Mouse (Mus musculus): ENCODE measurements around the gene Tubb2b. TPM values are rescaled to one million over a fixed set of nuclear protein-coding genes. Genes with fewer than 3 reads are reported as not detected.
A peak's percentile ranks its signal among the peaks of the same experiment; 100 is the strongest.

The Tubb2b gene
- polyA plus RNA-seq, 1 experiment from 2014 or later = 56.8 TPM

DNA sequence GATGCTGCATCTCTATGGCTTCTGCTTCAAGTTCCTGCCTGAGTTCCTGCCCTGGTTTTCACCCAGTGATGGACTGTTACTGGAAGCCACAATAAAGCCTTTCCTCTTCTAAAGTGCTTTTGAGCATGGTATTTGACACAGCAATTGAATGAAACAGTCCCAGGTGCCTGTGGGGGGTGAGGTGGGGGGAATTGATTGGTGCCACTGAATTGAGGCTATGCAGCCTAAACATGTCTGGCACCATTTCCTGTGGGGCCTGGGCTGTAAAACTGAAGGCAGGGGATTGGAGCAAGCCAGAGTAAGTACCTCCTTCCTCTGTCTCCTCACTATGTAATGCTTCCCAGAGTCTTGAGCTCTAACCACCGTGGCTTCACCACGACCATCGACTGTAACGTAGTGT lies 15.6 kb downstream of the Tubb2b start:
- Histone ChIP-seq H3K4me2 (ENCODE audit: low read depth, low read length) (no peak overlapping the region), H3K9ac (ENCODE audit: low read length) (no peak overlapping the region), H3K27ac (ENCODE audit: low read length) (no peak overlapping the region), H3K4me1 (ENCODE audit: control insufficient read depth, insufficient read depth, low read length) (peaks cover 2% of the 10 kb centered on the region; the same call in 1 of the 2 replicates), H3K4me3 (ENCODE audit: low read length) (no peak overlapping the region), H3K9me3 (replicated peaks; ENCODE audit: control insufficient read depth, low read length) (no peaks in the 10 kb centered on the region), H3K27me3 (ENCODE audit: control insufficient read depth, insufficient read depth, low read length) (no peaks in the 10 kb centered on the region), H3K36me3 (ENCODE audit: control insufficient read depth, insufficient read depth) (no peaks in the 10 kb centered on the region)
- ATAC-seq (replicated peaks; ENCODE audit: extremely low read depth, insufficient read depth, low FRiP score) = peak; percentile 60
- 72% methylated on average over 4 of the region's 4 CpGs for WGBS

GRCm38 (mm10) chr13:34113086-34113485 lies 17.2 kb downstream of the Tubb2b start:
- 74% methylated on average over 3 of the region's 3 CpGs for WGBS
- no peak overlapping the region for H3K4me2 ChIP-seq (ENCODE audit: low read depth, low read length)

GRCm38 (mm10) chr13:34112369-34113081 lies 17.7 kb downstream of the Tubb2b start:
- no peak for ATAC-seq (replicated peaks; ENCODE audit: extremely low read depth, insufficient read depth, low FRiP score)
- H3K4me2 ChIP-seq (ENCODE audit: low read depth, low read length) = no peak overlapping the region
- no peak overlapping the region for H3K4me3 ChIP-seq (ENCODE audit: low read length)
- H3K4me1 ChIP-seq (ENCODE audit: control insufficient read depth, insufficient read depth, low read length) = no peaks in the 10 kb centered on the region
- no peak overlapping the region for H3K9ac ChIP-seq (ENCODE audit: low read length)
- H3K36me3 ChIP-seq (ENCODE audit: control insufficient read depth, insufficient read depth) = no peaks in the 10 kb centered on the region
- WGBS = 70% methylated on average over 5 of the region's 5 CpGs
- no peak overlapping the region for H3K27ac ChIP-seq (ENCODE audit: low read length)
- no peaks in the 10 kb centered on the region for H3K9me3 ChIP-seq (replicated peaks; ENCODE audit: control insufficient read depth, low read length)
- H3K27me3 ChIP-seq (ENCODE audit: control insufficient read depth, insufficient read depth, low read length) = no peaks in the 10 kb centered on the region

More at GRCm38 (mm10) chr13:34113086-34113485, 17.2 kb downstream of the Tubb2b start:
- Histone ChIP-seq H3K9me3 (replicated peaks; ENCODE audit: control insufficient read depth, low read length) (no peaks in the 10 kb centered on the region), H3K27ac (ENCODE audit: low read length) (no peak overlapping the region), H3K4me3 (ENCODE audit: low read length) (no peak overlapping the region), H3K9ac (ENCODE audit: low read length) (no peak overlapping the region), H3K36me3 (ENCODE audit: control insufficient read depth, insufficient read depth) (no peaks in the 10 kb centered on the region), H3K4me1 (ENCODE audit: control insufficient read depth, insufficient read depth, low read length) (no peaks in the 10 kb centered on the region), H3K27me3 (ENCODE audit: control insufficient read depth, insufficient read depth, low read length) (no peaks in the 10 kb centered on the region)
- ATAC-seq (replicated peaks; ENCODE audit: extremely low read depth, insufficient read depth, low FRiP score) = no peak

GRCm38 (mm10) chr13:34111878-34112277 lies 18.4 kb downstream of the Tubb2b start:
- no peaks in the 10 kb centered on the region for H3K9me3 ChIP-seq (replicated peaks; ENCODE audit: control insufficient read depth, low read length)
- no peaks in the 10 kb centered on the region for H3K27me3 ChIP-seq (ENCODE audit: control insufficient read depth, insufficient read depth, low read length)
- 87% methylated on average over 3 of the region's 3 CpGs for WGBS
- H3K27ac ChIP-seq (ENCODE audit: low read length) = no peak overlapping the region
- H3K4me2 ChIP-seq (ENCODE audit: low read depth, low read length) = no peak overlapping the region
- ATAC-seq (replicated peaks; ENCODE audit: extremely low read depth, insufficient read depth, low FRiP score) = no peak
- no peak overlapping the region for H3K4me3 ChIP-seq (ENCODE audit: low read length)
- H3K36me3 ChIP-seq (ENCODE audit: control insufficient read depth, insufficient read depth) = no peaks in the 10 kb centered on the region
- no peak overlapping the region for H3K9ac ChIP-seq (ENCODE audit: low read length)
- H3K4me1 ChIP-seq (ENCODE audit: control insufficient read depth, insufficient read depth, low read length) = peaks cover 2% of the 10 kb centered on the region; the same call in 1 of the 2 replicates

DNA sequence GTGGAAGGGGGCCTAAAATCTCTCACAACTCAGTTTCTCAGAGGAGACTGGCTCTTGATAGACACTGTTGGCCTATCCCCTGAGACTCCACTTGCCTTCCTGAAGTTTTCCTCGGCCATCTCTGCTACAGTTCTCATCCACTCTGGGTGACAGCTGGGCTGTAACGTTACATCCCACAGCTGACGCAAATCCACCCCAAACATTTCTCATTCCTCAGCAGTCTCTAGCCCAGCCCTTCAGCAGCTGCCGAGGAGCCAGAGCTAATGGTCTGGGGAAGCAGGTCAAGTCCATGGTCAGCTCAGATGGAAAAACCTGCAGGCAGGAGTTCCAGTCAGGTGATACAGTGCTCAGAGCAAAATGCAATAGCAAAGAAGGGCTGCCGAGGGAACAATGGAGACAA lies 19.2 kb downstream of the Tubb2b start:
- Histone ChIP-seq H3K27me3 (ENCODE audit: control insufficient read depth, insufficient read depth, low read length) (no peaks in the 10 kb centered on the region), H3K4me2 (ENCODE audit: low read depth, low read length) (no peak overlapping the region), H3K4me1 (ENCODE audit: control insufficient read depth, insufficient read depth, low read length) (peaks cover 10% of the 10 kb centered on the region), H3K9me3 (replicated peaks; ENCODE audit: control insufficient read depth, low read length) (no peaks in the 10 kb centered on the region), H3K9ac (ENCODE audit: low read length) (no peak overlapping the region), H3K36me3 (ENCODE audit: control insufficient read depth, insufficient read depth) (no peaks in the 10 kb centered on the region), H3K4me3 (ENCODE audit: low read length) (no peak overlapping the region), H3K27ac (ENCODE audit: low read length) (no peak overlapping the region)
- no peak for ATAC-seq (replicated peaks; ENCODE audit: extremely low read depth, insufficient read depth, low FRiP score)
- WGBS = 66% methylated on average over 5 of the region's 5 CpGs

- no peak for ATAC-seq (replicated peaks; ENCODE audit: extremely low read depth, insufficient read depth, low FRiP score)
- Histone ChIP-seq H3K27ac (ENCODE audit: low read length) (no peak overlapping the region), H3K4me2 (ENCODE audit: low read depth, low read length) (no peak overlapping the region), H3K9ac (ENCODE audit: low read length) (no peak overlapping the region), H3K36me3 (ENCODE audit: control insufficient read depth, insufficient read depth) (no peaks in the 10 kb centered on the region), H3K27me3 (ENCODE audit: control insufficient read depth, insufficient read depth, low read length) (no peaks in the 10 kb centered on the region), H3K4me1 (ENCODE audit: control insufficient read depth, insufficient read depth, low read length) (peaks cover 16% of the 10 kb centered on the region), H3K4me3 (ENCODE audit: low read length) (no peak overlapping the region), H3K9me3 (replicated peaks; ENCODE audit: control insufficient read depth, low read length) (no peaks in the 10 kb centered on the region)
- 68% methylated on average over 4 of the region's 4 CpGs for WGBS
Observed at GRCm38 (mm10) chr13:34109677-34110058, 20.6 kb downstream of the Tubb2b start.

GRCm38 (mm10) chr13:34109035-34109676 lies 21.1 kb downstream of the Tubb2b start:
- Histone ChIP-seq H3K4me3 (ENCODE audit: low read length) (no peak overlapping the region), H3K4me2 (ENCODE audit: low read depth, low read length) (no peak overlapping the region), H3K4me1 (ENCODE audit: control insufficient read depth, insufficient read depth, low read length) (peaks cover 16% of the 10 kb centered on the region), H3K9me3 (replicated peaks; ENCODE audit: control insufficient read depth, low read length) (no peaks in the 10 kb centered on the region), H3K36me3 (ENCODE audit: control insufficient read depth, insufficient read depth) (no peaks in the 10 kb centered on the region), H3K27ac (ENCODE audit: low read length) (no peak overlapping the region), H3K9ac (ENCODE audit: low read length) (no peak overlapping the region), H3K27me3 (ENCODE audit: control insufficient read depth, insufficient read depth, low read length) (no peaks in the 10 kb centered on the region)
- WGBS = 75% methylated on average over 4 of the region's 4 CpGs
- ATAC-seq (replicated peaks; ENCODE audit: extremely low read depth, insufficient read depth, low FRiP score) = no peak

GRCm38 (mm10) chr13:34106999-34107398 lies 23.3 kb downstream of the Tubb2b start:
- WGBS = 94% methylated on average over 1 of the region's 1 CpGs
- ATAC-seq (replicated peaks; ENCODE audit: extremely low read depth, insufficient read depth, low FRiP score) = no peak; the same call in 1 of the 2 replicates

DNA sequence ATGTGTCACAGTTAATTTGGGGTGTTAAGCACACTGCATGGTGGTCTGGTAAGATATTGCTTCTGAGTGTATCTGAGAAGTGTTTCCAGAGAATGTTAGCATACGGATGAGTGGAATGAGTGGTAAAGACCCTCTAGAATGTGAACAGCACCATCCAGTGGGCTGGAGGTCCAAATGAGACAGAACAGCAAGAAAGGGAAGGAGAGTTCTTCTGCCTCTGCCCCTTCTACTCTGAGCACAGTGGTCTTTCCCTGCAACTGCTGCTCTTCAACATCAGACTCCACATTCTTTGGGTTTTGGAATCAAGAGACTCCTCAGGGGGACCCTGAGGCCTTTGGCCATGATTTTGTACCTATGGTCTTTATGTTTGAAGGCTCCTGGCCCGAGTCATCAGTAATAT lies 24.0 kb downstream of the Tubb2b start:
- Histone ChIP-seq H3K27me3 (ENCODE audit: control insufficient read depth, insufficient read depth, low read length) (no peaks in the 10 kb centered on the region), H3K27ac (ENCODE audit: low read length) (peak overlapping the region; percentile 39; the same call in 1 of the 2 replicates), H3K4me2 (ENCODE audit: low read depth, low read length) (no peak overlapping the region), H3K4me1 (ENCODE audit: control insufficient read depth, insufficient read depth, low read length) (peaks cover 16% of the 10 kb centered on the region), H3K4me3 (ENCODE audit: low read length) (no peak overlapping the region), H3K9ac (ENCODE audit: low read length) (no peak overlapping the region), H3K36me3 (ENCODE audit: control insufficient read depth, insufficient read depth) (no peaks in the 10 kb centered on the region), H3K9me3 (replicated peaks; ENCODE audit: control insufficient read depth, low read length) (no peaks in the 10 kb centered on the region)
- ATAC-seq (replicated peaks; ENCODE audit: extremely low read depth, insufficient read depth, low FRiP score) = no peak
- 86% methylated on average over 2 of the region's 2 CpGs for WGBS

More at GRCm38 (mm10) chr13:34106999-34107398, 23.3 kb downstream of the Tubb2b start:
- no peaks in the 10 kb centered on the region for H3K9me3 ChIP-seq (replicated peaks; ENCODE audit: control insufficient read depth, low read length)
- peaks cover 16% of the 10 kb centered on the region for H3K4me1 ChIP-seq (ENCODE audit: control insufficient read depth, insufficient read depth, low read length)
- H3K9ac ChIP-seq (ENCODE audit: low read length) = no peak overlapping the region
- no peaks in the 10 kb centered on the region for H3K36me3 ChIP-seq (ENCODE audit: control insufficient read depth, insufficient read depth)
- H3K27me3 ChIP-seq (ENCODE audit: control insufficient read depth, insufficient read depth, low read length) = no peaks in the 10 kb centered on the region
- no peak overlapping the region for H3K27ac ChIP-seq (ENCODE audit: low read length)
- no peak overlapping the region for H3K4me3 ChIP-seq (ENCODE audit: low read length)
- H3K4me2 ChIP-seq (ENCODE audit: low read depth, low read length) = no peak overlapping the region
